Mouse (Mus musculus): ENCODE data around the gene Cass4.

The Cass4 gene

GRCm38 (mm10) chr2:172393391-172394051, at the start of gene Cass4:
TSS of gene Cass4 (plus strand) at chr2:172393794.
- peak in 1 of 2 experiments; percentile 39 for DNase-seq (ENCODE audit: low spot score in 2 of 2)

DNA sequence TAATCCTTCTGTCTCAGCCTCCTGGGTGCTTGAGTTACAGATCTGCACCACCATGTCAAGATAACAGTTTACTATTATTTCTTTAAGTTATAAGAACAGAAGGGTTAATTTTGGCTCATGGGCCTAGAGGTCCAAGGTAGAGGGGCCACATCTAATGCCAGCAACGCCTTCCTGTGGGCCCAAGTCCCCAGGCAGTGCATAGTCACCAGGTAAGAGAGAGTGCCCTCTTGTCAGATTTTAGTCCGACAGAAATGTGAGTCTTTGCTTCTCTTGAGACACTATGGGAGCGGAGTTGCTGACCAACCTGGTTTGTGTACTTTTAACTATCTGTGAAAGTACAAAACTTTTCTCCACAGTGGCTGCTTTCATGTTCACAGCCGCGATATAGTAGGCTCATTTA, 48.9 kb upstream of the Cass4 start:
- no peak for DNase-seq (ENCODE audit: low spot score in 2 of 2)

GRCm38 (mm10) chr2:172345258-172345738, 48.3 kb upstream of the Cass4 start, which contains the start of gene Fam210b:
TSS of gene Fam210b (plus strand) at chr2:172345565.
- peak; percentile 96 for DNase-seq (ENCODE audit: low spot score in 2 of 2)

GRCm38 (mm10) chr2:172346034-172346929, 47.3 kb upstream of the Cass4 start:
- peak; percentile 23 to 50 for DNase-seq (ENCODE audit: low spot score in 2 of 2)

DNA sequence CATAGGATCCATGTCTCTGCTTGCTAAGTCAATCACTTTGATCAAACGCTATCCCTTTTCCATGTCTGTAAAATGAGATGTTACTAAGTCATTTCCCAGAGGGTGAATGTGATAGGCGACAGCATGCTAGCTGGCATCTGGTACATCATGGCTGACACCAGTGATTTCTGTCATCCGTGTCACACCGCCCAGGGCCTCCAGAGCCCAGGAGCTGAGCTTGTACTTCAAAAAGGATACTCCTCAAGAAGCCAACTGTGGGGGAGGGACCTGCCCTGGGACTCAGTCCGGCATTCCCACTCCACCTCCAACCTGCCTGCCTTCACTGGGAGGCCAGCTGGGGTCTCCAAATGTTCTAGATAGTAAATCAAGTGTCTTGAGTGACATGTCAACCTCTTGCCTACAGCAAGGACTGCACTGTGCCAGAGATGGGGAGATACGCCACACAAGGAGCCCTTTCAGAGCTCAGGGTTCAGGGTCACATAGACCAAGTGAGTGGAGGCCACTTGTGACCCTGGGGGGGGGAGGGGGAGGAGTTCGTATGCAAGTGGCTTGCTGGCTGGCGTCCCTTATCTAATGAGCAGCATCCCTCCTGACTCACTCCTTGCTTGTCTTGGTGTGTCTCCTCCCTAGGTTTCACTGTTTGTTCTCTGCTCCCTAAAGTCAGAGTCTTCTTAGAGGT, 46.5 kb upstream of the Cass4 start:
- no peak for DNase-seq (ENCODE audit: low spot score in 2 of 2)

DNA sequence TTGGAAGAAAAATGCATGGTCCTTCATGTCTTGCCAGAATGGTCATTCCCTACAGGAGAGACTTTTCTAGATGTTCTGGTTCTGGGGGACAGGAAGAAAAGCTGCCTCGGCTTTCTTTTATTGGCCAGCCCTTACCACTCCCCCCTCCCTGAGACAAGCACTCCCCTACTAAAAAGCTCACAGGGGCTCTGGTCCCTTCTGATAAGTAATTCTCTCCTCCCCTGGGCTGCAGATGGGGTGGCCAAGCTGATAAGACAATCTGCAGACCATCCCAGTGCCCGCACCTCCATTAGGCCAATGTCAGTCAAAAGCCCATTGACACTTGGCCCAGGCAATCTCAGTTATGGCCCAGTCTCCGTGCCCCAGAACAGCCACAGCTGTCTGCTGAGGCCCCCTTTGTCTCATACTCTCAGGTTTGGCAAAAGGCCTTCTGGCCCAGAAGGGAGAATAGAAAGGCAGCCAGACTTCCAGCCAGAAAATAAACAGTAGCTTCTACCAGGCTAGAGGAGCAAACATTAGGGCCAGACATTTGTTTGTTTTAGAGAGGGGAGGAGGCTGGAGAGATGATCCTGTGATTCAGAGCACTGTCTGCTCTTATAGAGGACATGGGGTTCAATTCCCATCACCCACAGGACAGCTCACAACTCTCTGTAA, 45.2 kb upstream of the Cass4 start:
- DNase-seq (ENCODE audit: low spot score in 2 of 2) = no peak

- DNase-seq (ENCODE audit: low spot score in 2 of 2) = no peak
These were observed 43.8 kb upstream of the Cass4 start for GRCm38 (mm10) chr2:172349776-172350175.

DNA sequence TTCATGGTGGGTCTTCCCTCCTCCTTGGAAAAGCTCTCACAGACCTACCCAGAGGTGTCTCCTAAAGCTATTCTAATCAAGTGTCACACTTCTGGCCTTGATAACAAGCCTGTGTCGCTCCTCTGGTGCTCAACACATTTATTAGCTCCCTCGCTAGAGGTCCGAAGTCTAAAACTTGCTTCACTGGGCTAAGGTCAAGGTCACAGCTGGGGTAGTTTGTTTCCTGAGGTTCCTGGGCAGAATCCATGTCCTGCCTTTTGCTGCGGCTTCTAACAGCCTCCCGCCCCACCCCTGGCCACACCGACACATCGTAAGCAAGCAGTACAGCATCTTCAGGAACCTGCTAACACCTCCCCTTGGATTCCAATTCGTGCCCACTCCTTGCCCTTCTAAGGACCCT, 42.8 kb upstream of the Cass4 start:
- DNase-seq (ENCODE audit: low spot score in 2 of 2) = no peak

DNA sequence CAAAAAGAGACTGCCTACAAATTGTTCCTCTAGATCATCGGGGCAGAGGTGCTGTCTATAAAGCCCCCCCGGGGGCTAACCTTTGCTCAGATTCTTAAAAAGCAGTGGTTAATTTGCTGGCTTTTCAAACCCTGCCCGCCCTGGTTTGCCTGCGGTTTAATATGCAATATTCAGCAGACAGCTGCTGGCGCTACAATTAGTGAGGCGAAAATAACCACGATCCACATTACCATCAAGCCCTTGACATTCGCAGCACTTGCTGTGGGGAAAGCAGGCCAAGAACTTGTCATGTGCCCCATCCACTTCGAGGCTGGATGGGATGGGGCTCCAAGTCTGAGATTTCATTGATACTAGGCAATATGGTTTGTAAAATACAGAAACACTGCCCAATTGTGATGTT, 40.4 kb upstream of the Cass4 start:
- no peak for DNase-seq (ENCODE audit: low spot score in 2 of 2)

DNA sequence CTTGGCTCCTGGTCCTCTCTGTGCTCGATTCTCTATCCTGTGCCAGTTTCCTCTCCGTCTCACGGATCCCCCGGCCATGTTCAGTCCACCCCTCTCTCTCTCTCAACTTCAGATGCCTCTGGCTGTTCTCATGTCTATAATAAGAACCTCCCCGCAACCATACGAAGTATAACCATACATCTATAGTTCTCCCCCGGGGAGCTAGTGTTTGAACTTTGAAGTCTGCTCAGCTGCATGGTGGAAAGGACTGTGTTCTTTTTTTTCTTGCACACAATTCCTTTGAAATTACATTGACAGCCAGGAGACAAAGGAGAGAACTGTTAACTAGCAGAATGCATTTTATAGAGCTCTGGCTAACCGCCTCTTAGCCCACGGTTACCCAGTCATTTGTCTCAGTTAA, 38.8 kb upstream of the Cass4 start:
- DNase-seq (ENCODE audit: low spot score in 2 of 2) = no peak

DNA sequence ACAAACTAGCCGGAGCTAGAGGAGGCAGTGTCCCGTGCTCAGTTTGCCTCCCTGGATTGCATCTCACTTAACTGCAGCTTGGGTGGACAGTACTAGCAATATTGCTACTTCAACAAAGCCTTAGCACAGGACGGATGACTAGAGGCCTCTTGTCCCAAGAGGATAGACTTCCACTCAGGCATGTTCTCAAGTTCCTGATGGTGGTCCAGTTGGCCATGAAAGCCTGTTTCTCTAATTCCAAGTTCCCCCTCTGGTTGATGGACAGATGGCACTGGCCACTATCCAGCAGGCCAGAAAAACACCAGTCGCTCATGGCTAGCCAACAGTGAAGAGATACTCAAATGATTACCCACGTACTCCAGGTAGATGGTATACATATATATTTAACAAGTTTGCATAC, 37.8 kb upstream of the Cass4 start:
- no peak for DNase-seq (ENCODE audit: low spot score in 2 of 2)

DNA sequence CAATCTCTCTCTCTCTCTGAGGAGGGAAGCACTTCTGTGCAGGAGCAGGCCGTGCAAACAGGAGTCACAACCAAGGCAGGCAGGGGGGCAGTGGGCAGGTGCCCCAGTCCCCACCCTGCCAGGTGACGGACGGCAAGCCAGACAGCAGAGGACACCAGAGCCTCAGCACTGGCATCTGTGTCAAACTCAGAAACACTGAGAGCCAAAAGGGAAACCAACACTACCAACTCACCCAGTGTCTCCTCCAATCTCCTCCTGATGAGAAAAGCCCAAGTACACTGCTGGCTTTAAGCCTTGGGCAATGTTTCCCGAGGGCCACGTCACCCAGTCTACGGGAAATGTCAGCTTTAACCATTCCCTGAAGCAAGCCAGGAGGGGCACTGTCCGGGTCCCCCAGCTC, 30.4 kb upstream of the Cass4 start:
- no peak for DNase-seq (ENCODE audit: low spot score in 2 of 2)

- DNase-seq (ENCODE audit: low spot score in 2 of 2) = peak; percentile 91 to 92
These were observed 23.0 kb upstream of the Cass4 start, which contains the start of the genes Aurka and Cstf1 for GRCm38 (mm10) chr2:172370411-172371223. TSS of gene Aurka (minus strand) at chr2:172370535. TSS of gene Cstf1 (plus strand) at chr2:172370681.

DNA sequence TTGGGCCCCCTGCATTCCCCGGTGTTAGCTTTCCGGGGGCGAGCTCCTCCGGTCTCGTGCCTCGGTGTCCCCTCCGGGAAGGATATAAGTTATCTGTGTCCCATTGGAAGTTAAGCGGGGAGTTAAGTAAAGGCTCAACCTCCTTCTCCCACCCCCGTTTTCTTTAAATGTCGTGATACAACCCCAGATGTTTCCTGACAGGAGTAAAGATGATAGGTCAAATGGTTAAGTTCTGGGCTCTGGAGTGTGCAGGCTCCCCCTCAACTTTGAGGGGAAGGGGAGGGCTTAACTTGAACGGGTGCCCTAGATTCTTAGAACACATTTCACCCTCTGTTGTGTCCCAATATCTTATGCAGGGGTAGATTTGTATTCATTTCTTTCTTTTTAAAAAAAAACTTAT, 22.3 kb upstream of the Cass4 start:
- DNase-seq (ENCODE audit: low spot score in 2 of 2) = no peak

- DNase-seq (ENCODE audit: low spot score in 2 of 2) = no peak
These were observed 17.0 kb upstream of the Cass4 start for GRCm38 (mm10) chr2:172376551-172376950.

DNA sequence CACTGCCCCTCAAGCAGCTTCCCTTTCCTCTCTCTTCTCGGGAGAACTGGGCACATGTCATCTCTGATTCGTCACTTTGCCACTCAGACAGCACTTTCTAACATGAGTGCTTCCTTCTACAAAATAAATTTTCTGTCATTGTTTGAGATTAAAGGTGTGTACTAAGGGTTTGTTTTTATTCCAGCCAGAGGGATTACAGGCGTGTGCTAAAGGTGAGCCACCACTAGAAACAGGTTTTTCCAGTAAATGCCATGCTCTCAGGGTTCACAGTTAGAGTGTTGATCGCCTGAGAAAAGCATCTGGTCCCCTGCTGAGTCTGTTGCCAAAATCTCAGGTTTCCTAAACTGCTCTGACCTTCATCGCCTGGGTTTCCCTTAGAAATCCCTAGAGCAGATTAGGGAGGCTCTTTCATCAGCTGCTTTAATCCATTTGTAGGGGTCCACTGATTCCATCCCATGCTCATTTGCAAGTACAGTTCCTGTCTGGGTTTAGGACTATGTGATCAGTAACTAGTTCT, 16.5 kb upstream of the Cass4 start:
- no peak for DNase-seq (ENCODE audit: low spot score in 2 of 2)

DNA sequence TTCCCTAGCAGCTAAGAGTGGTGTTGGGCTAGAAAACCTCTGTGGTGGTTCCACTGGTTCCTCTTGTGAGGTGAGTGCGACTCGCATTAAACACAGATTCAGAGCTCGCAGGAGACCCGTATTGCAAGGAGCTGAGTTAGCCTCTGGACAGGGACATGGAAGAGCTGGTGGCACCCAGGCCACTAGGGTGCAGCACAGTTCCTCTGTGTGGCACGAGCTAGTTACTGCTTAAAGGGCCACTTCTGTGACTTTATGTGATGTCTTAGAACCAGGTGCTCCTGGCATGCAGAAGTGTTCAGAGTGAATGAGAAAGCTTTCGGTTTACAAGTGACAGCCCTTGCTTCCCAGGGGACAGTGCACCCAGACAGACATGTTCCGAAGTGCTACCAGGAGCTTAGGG, 15.3 kb upstream of the Cass4 start:
- peak; percentile 23 to 26 for DNase-seq (ENCODE audit: low spot score in 2 of 2)

GRCm38 (mm10) chr2:172380513-172380912, 13.1 kb upstream of the Cass4 start:
- no peak for DNase-seq (ENCODE audit: low spot score in 2 of 2)

GRCm38 (mm10) chr2:172381341-172381740, 12.3 kb upstream of the Cass4 start:
- no peak for DNase-seq (ENCODE audit: low spot score in 2 of 2)

DNA sequence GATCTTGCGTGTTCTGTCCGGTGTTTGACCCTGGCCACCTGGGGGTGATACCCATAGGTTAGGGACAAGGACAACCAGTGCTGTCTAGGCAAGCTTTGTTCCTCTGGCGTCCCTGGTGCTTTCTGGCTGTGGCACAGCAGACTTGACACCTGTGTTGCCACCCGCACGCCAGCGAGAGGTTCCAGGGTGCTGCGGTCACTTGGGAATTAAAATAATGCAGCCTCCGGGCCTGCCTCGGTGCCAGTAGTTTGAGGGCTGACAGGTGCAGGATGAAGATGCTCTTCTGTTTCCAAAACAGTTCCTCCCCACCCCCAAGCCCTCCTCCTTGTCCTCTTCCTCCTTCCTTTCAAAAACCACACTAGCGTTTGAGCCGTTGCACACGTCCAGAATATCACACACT, 11.7 kb upstream of the Cass4 start:
- DNase-seq (ENCODE audit: low spot score in 2 of 2) = no peak

- no peak for DNase-seq (ENCODE audit: low spot score in 2 of 2)
These were observed 8.9 kb upstream of the Cass4 start for GRCm38 (mm10) chr2:172384715-172385114.

Measured in urinary bladder, postnatal 36 days (tissue).